Mouse (Mus musculus): Measurements from ENCODE around the gene Meis2.

DNA sequence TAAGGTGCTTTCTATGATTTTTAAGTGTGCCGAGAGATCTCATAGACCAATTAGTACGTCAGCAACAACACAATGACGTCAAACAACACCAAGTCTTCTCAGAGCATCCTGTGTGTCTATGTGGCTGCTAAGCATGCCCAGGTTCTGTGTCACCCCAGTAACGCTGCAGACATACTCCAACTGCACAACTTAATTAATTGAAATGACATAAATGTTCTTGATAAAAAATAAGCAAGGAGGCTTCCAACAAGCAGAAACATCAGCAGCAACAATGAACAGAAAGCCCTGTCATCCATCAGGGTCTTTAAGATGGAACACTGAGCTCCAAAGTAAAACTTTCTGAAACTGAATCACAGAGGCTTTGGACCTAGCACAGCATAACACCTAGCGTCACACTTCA, 11.7 kb downstream of the Meis2 start:
- TF ChIP-seq EP300 (IDR thresholded peaks at IDR 0.05; ENCODE audit: low read depth) = no peak
- no peak for TF ChIP-seq CTCF (IDR thresholded peaks at IDR 0.05; ENCODE audit: low read depth)

Measured in liver, embryonic 14.5 days (tissue).